Mouse (Mus musculus) spleen, adult 2 months (tissue): ENCODE measurements around the gene Ttll12. TPM values are rescaled to one million over a fixed set of nuclear protein-coding genes. Genes with fewer than 3 reads are reported as not detected.

ENCODE experiments used
- DNase-seq, 2 experiments: peaks; one replicate each; pipeline versions ENCODE4 v3.0.0 to v3.0.0-alpha.2; 2012 to 2021; ENCODE audit warnings: low spot score in 2 of 2, low read depth in 1 of 2
- H3K27ac ChIP-seq: fragments of 200-500 bp; 2 replicates; pipeline ENCODE4 v1.5.1; 2012; ENCODE audit warnings: low read length, inconsistent platforms; ENCODE audit not compliant: insufficient read depth
- H3K27me3 ChIP-seq: fragments of 200-500 bp; 2 replicates; pipeline ENCODE4 v1.6.1; 2012; ENCODE audit warnings: mild to moderate bottlenecking, moderate library complexity, low read length, inconsistent platforms; ENCODE audit not compliant: control insufficient read depth, insufficient read depth
- H3K36me3 ChIP-seq: fragments of 200-500 bp; 2 replicates; pipeline ENCODE4 v1.6.1; 2012; ENCODE audit warnings: mild to moderate bottlenecking, low read length, inconsistent platforms; ENCODE audit not compliant: control insufficient read depth, insufficient read depth
- H3K4me1 ChIP-seq: fragments of 200-500 bp; 2 replicates; pipeline ENCODE4 v1.6.1; 2011; ENCODE audit warnings: inconsistent platforms; ENCODE audit not compliant: control insufficient read depth, insufficient read depth, insufficient read length
- H3K4me3 ChIP-seq: fragments of 200-500 bp; 2 replicates; pipeline ENCODE4 v1.5.1; 2011; ENCODE audit warnings: mild to moderate bottlenecking, inconsistent platforms; ENCODE audit not compliant: insufficient read depth, insufficient read length; ENCODE audit errors: extremely low read depth
- CTCF ChIP-seq: fragments of 200-500 bp; IDR thresholded peaks from 2 replicates; pipeline ENCODE4 v1.5.1; 2011; ENCODE audit warnings: mild to moderate bottlenecking, inconsistent platforms; ENCODE audit not compliant: insufficient read depth, insufficient read length, insufficient replicate concordance; ENCODE audit errors: extremely low read depth
- POLR2A ChIP-seq: fragments of 200-500 bp; IDR thresholded peaks from 2 replicates; pipeline ENCODE4 v1.6.1; 2011; ENCODE audit warnings: low read depth, low read length, inconsistent platforms
- WGBS: fragments of 180-500 bp; shearing (Covaris S2); methylation state at CpG from one replicate; pipeline ENCODE4 v1.1.7; 2018; 5-methylcytosine and 5-hydroxymethylcytosine counted together
- polyA plus RNA-seq: library from polyadenylated mRNA; depleted of rRNA; stranded (reverse); fragments of >200 nt; gene quantifications from 2 replicates; pipeline ENCODE4 v1.2.3, GENCODE M21; 2012; rRNA removed

Gene Ttll12
- polyA plus RNA-seq, 1 experiment: 19.9 TPM

DNA sequence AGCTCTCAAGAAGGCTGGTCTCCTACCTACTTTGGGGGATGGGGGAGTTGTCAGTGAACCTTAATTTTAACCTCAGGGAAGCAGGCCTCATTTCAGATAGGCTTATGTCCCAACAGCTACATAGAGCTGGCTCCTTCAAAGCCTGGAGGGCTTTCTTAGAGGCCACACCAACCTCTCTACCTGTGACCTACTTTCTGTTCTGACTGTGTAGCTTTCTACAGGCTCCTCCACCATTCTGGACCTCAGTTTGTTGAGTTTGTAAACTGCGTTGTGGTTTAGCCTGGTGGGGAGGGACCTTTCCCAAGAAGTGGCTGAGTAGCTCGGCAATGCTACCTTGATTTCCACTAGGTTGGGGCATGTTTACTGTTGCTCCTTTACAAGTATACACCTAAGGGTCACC is 67.2 kb downstream of the Ttll12 start:
- no peak for TF ChIP-seq CTCF
- TF ChIP-seq POLR2A: no peak
- 80% methylated on average over 2 of the region's 2 CpGs for WGBS
- H3K4me1 ChIP-seq: peaks cover 11% of the 10 kb centered on the region; the same call in 1 of the 2 replicates
- no peak for DNase-seq
- no peak overlapping the region for H3K27ac ChIP-seq
- no peak overlapping the region for H3K4me3 ChIP-seq
- H3K27me3 ChIP-seq: peaks cover 14% of the 10 kb centered on the region
- no peaks in the 10 kb centered on the region for H3K36me3 ChIP-seq

DNA sequence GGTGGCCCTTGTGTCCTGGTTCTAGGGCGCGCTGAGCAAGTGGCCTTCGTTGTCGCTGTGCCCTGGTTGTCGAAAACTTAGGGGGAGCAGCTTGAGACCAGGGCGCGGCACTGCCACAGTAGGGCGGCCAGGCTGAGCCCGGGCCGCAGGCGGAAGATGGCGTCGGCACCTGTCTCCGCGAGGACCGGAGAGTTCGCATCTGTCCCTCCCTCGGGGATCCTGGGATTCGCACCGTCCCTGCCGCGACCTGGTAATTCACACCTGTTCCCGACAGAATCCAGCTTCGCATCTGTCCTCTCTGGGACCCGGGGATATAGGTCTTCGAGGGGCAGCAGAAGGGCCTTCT is 67.9 kb downstream of the Ttll12 start:
- Histone ChIP-seq H3K27ac (no peak overlapping the region), H3K4me1 (peaks cover 11% of the 10 kb centered on the region; the same call in 1 of the 2 replicates), H3K36me3 (no peaks in the 10 kb centered on the region), H3K27me3 (peaks cover 14% of the 10 kb centered on the region), H3K4me3 (peak overlapping the region; percentile 69)
- DNase-seq: no peak
- TF ChIP-seq POLR2A: no peak
- WGBS: 5% methylated on average over 26 of the region's 26 CpGs

DNA sequence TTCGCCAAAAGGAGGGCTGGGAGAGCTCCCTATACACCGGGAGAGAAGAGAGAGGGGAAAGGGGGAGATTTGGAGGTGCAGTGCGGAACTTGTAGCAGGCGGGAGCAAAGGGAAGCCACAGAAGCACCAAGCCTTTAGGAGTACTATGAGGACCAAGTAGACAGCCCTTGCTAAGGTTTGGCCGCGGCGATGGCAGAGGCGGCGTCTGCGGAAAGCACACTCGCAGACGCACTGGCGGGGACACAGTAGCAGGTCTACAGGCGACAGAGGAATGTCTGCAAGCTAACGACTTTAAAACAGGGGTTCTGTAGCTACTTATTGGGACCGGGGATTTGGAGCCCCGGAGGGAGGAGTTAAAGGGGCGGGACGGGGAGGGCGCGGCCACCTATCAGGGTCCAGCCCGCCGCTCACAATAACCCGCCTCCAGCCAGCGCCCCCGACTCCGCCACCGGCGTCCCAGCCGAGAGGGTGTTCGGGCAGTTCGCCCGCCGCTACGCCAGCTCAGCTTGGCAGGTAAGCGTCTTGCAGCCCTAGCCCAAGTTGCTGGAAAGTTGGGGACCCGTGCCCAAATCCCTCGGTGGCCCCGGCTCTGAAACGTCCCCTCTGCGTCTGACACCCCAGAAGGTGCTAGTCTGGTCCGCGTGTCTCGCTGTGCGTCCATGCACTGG is 68.4 kb downstream of the Ttll12 start, which contains the start of gene Bik:
Gene Bik, plus strand, starts transcription at position 439 of the 668 bp plus-strand sequence.
- 2% methylated on average over 45 of the region's 45 CpGs for WGBS
- H3K4me1 ChIP-seq: peaks cover 11% of the 10 kb centered on the region; the same call in 1 of the 2 replicates
- no peak for TF ChIP-seq POLR2A
- no peak for TF ChIP-seq CTCF
- peak within 1 kb of the TSS; percentile 69 for H3K4me3 ChIP-seq
- peak in 1 of 2 experiments; percentile 25 for DNase-seq
- H3K27me3 ChIP-seq: peaks cover 14% of the 10 kb centered on the region
- no peak within 1 kb of the TSS for H3K27ac ChIP-seq
- no peaks in the 10 kb centered on the region for H3K36me3 ChIP-seq

Other genes starting within 250 kb of the Ttll12 start
- 14.6 TPM in 2 replicates for gene Arfgap3, start 244.9 kb downstream of the Ttll12 start, polyA plus RNA-seq
- 27.4 and 27.6 TPM in 2 replicates for gene Pacsin2, start 130.6 kb downstream of the Ttll12 start, polyA plus RNA-seq
- 4.4 TPM in 2 replicates for gene Ttll1, start 84.3 kb downstream of the Ttll12 start, polyA plus RNA-seq
- gene Bik, start 68.3 kb downstream of the Ttll12 start, polyA plus RNA-seq: 3.7 and 4.7 TPM in 2 replicates
- gene Tspo, start 31.6 kb downstream of the Ttll12 start, polyA plus RNA-seq: 257 and 293 TPM in 2 replicates
- 19.1 and 20.9 TPM in 2 replicates for gene Mcat, start 31.4 kb downstream of the Ttll12 start, polyA plus RNA-seq
- gene Scube1, start 129.9 kb upstream of the Ttll12 start, polyA plus RNA-seq: 8.8 and 10.0 TPM in 2 replicates
- gene Mpped1, start 184.3 kb upstream of the Ttll12 start, polyA plus RNA-seq: 1.1 and 1.5 TPM in 2 replicates